Mouse (Mus musculus): ENCODE results near the gene Pappa2. TPM values are rescaled to one million over a fixed set of nuclear protein-coding genes. Genes with fewer than 3 reads are reported as not detected.

The Pappa2 gene
- polyA plus RNA-seq (2015; fragmentation: Nextera tagmentation; extraction: Ambion mirVana), result 0.09 and 0.49 TPM in 2 replicates

GRCm38 (mm10) chr1:158980390-158980789 is at the start of gene Pappa2:
TSS of gene Pappa2 (minus strand) at chr1:158980490.
- DNase-seq (ENCODE audit: low spot score), result no peak

- no peak for DNase-seq (ENCODE audit: low spot score)
These were observed 48.8 kb upstream of the Pappa2 start for GRCm38 (mm10) chr1:159029106-159029505.

GRCm38 (mm10) chr1:159014940-159015660 is 34.8 kb upstream of the Pappa2 start:
- DNase-seq (ENCODE audit: low spot score), result no peak

- no peak for DNase-seq (ENCODE audit: low spot score)
These were observed 6.8 kb upstream of the Pappa2 start for GRCm38 (mm10) chr1:158987042-158987441.

GRCm38 (mm10) chr1:158962340-158962739 is 17.9 kb downstream of the Pappa2 start:
- no peak for DNase-seq (ENCODE audit: low spot score)

- no peak for DNase-seq (ENCODE audit: low spot score)
These were observed 19.3 kb downstream of the Pappa2 start for GRCm38 (mm10) chr1:158960984-158961383.

GRCm38 (mm10) chr1:158960549-158960948 is 19.7 kb downstream of the Pappa2 start:
- DNase-seq (ENCODE audit: low spot score), result no peak

- DNase-seq (ENCODE audit: low spot score), result no peak
These were observed 23.9 kb downstream of the Pappa2 start for GRCm38 (mm10) chr1:158956361-158956760.

- DNase-seq (ENCODE audit: low spot score), result no peak
These were observed 25.5 kb downstream of the Pappa2 start for GRCm38 (mm10) chr1:158954785-158955184.

GRCm38 (mm10) chr1:158953479-158954207 is 26.6 kb downstream of the Pappa2 start:
- peak; percentile 47 for DNase-seq (ENCODE audit: low spot score)

GRCm38 (mm10) chr1:158949041-158949440 is 31.2 kb downstream of the Pappa2 start:
- no peak for DNase-seq (ENCODE audit: low spot score)

- DNase-seq (ENCODE audit: low spot score), result no peak
These were observed 32.1 kb downstream of the Pappa2 start for GRCm38 (mm10) chr1:158947981-158948735.

GRCm38 (mm10) chr1:158944936-158945335 is 35.4 kb downstream of the Pappa2 start:
- DNase-seq (ENCODE audit: low spot score), result no peak

- DNase-seq (ENCODE audit: low spot score), result no peak
These were observed 37.4 kb downstream of the Pappa2 start for GRCm38 (mm10) chr1:158942864-158943263.

- no peak for DNase-seq (ENCODE audit: low spot score)
These were observed 39.3 kb downstream of the Pappa2 start for GRCm38 (mm10) chr1:158940966-158941365.

- no peak for DNase-seq (ENCODE audit: low spot score)
These were observed 45.8 kb downstream of the Pappa2 start for GRCm38 (mm10) chr1:158934447-158934846.

GRCm38 (mm10) chr1:158931202-158931827 is 49.0 kb downstream of the Pappa2 start:
- no peak for DNase-seq (ENCODE audit: low spot score)

- no peak for DNase-seq (ENCODE audit: low spot score)
These were observed 50.9 kb downstream of the Pappa2 start for GRCm38 (mm10) chr1:158929369-158929768.

- no peak for DNase-seq (ENCODE audit: low spot score)
These were observed 59.8 kb downstream of the Pappa2 start for GRCm38 (mm10) chr1:158920451-158920850.

- no peak for DNase-seq (ENCODE audit: low spot score)
These were observed 61.4 kb downstream of the Pappa2 start for GRCm38 (mm10) chr1:158918890-158919289.

GRCm38 (mm10) chr1:158917067-158917466 is 63.2 kb downstream of the Pappa2 start:
- no peak for DNase-seq (ENCODE audit: low spot score)

All from thymus, postnatal 0 days (tissue).